Mouse (Mus musculus): ENCODE measurements around the gene Dnajb3. TPM values are rescaled to one million over a fixed set of nuclear protein-coding genes. Genes with fewer than 3 reads are reported as not detected.

The Dnajb3 gene
- total and polyA plus RNA-seq, 3 experiments: 0.16 TPM; not detected in 2

DNA sequence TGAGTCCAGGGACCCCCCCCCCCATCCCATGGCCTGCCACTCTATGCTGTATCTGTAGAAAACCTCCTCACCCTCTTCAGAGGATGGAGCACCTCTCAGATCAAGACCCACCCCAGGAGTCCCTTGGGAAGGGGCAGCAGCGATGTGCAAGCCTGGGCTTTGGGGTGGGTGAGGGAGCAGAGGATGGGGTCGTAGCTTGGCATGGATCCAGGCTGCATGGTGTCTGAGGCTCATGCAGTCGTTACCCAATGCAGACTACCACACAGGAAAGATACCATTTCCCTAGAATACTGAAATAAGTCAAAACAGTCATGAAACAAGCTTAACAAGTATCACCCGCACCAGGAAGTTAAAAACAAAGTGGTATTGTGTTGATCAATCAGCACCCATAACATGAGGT is 43.1 kb upstream of the Dnajb3 start:
- TF ChIP-seq TAL1 (conservative IDR thresholded peaks at IDR 0.05; ENCODE audit: low read depth, low read length): no peak
- no peak for TF ChIP-seq CTCF (IDR thresholded peaks at IDR 0.05; ENCODE audit: low read depth, low read length)
- no peak for TF ChIP-seq POLR2AphosphoS5 (IDR thresholded peaks at IDR 0.05; ENCODE audit: insufficient replicate concordance, low read depth, low read length)
- TF ChIP-seq GATA2 (IDR thresholded peaks at IDR 0.05; ENCODE audit: borderline replicate concordance, low read depth, low read length): no peak
- no peak for TF ChIP-seq GATA1 (IDR thresholded peaks at IDR 0.05; ENCODE audit: borderline replicate concordance, low read length)
- Histone ChIP-seq H3K36me3 (replicated peaks) (no peaks in the 10 kb centered on the region), H3K4me1 (ENCODE audit: insufficient read depth, low read depth, low read length) (no peaks in the 10 kb centered on the region), H3K9me3 (replicated peaks) (peaks cover 2% of the 10 kb centered on the region; the same call in 1 of the 2 replicates), H3K27me3 (ENCODE audit: insufficient read depth, low read length) (peaks cover 30% of the 10 kb centered on the region), H3K4me3 (ENCODE audit: low read depth, low read length) (no peak overlapping the region)
- ATAC-seq (ENCODE audit: extremely low read depth, insufficient number of reproducible peaks, low FRiP score, poor library complexity, severe bottlenecking) (no peak), DNase-seq (ENCODE audit: low spot score) (no peak)

DNA sequence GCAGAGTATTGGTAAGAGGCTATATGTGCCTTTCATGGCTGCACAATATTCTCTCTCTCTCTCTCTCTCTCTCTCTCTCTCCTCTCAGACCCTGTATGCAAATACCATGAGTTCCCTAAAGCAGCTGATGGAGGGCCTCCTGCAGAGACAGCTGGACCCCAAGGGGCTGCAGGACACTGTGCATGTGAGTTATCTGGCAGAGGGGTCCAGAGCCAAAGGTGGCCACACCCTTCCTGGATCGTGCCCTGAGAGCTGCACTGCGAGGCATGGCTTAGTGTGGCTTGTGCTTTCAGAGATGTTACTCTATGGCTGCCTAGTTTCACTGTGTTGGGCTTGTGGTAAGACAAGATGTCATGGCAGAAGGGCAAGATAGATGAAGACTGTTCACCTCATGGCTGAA is 42.1 kb upstream of the Dnajb3 start:
- Histone ChIP-seq H3K9me3 (replicated peaks) (peaks cover 2% of the 10 kb centered on the region; the same call in 1 of the 2 replicates), H3K4me1 (ENCODE audit: insufficient read depth, low read depth, low read length) (no peaks in the 10 kb centered on the region), H3K36me3 (replicated peaks) (no peaks in the 10 kb centered on the region), H3K27me3 (ENCODE audit: insufficient read depth, low read length) (peaks cover 28% of the 10 kb centered on the region), H3K4me3 (ENCODE audit: low read depth, low read length) (no peak overlapping the region)
- DNase-seq (ENCODE audit: low spot score) (no peak), ATAC-seq (ENCODE audit: extremely low read depth, insufficient number of reproducible peaks, low FRiP score, poor library complexity, severe bottlenecking) (no peak)
- TF ChIP-seq POLR2AphosphoS5 (IDR thresholded peaks at IDR 0.05; ENCODE audit: insufficient replicate concordance, low read depth, low read length) (no peak), TAL1 (conservative IDR thresholded peaks at IDR 0.05; ENCODE audit: low read depth, low read length) (no peak), CTCF (IDR thresholded peaks at IDR 0.05; ENCODE audit: low read depth, low read length) (no peak), GATA2 (IDR thresholded peaks at IDR 0.05; ENCODE audit: borderline replicate concordance, low read depth, low read length) (no peak), GATA1 (IDR thresholded peaks at IDR 0.05; ENCODE audit: borderline replicate concordance, low read length) (no peak)

DNA sequence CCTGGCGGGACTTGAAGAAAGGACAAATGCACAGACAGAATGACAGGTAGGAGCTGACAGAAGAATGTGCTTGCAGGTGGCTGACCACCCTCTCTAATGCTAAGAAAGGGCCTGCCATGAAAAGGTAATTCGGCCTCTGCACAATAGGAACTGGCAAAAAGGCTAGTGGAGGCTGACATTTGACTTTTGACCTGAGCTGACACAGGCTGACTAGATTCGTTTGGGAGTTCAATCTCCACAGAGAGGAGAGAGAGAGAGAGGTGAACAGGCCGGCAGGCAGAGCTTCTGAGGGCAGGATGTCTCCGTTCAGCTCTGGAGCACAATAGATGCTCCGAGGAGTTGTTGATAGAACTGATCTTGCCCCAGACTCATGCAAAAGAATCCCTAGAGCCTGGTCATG is 40.8 kb upstream of the Dnajb3 start:
- Histone ChIP-seq H3K9me3 (replicated peaks) (peaks cover 2% of the 10 kb centered on the region; the same call in 1 of the 2 replicates), H3K4me3 (ENCODE audit: low read depth, low read length) (no peak overlapping the region), H3K27me3 (ENCODE audit: insufficient read depth, low read length) (peaks cover 22% of the 10 kb centered on the region), H3K36me3 (replicated peaks) (no peaks in the 10 kb centered on the region), H3K4me1 (ENCODE audit: insufficient read depth, low read depth, low read length) (no peaks in the 10 kb centered on the region)
- TF ChIP-seq GATA2 (IDR thresholded peaks at IDR 0.05; ENCODE audit: borderline replicate concordance, low read depth, low read length): no peak
- no peak for TF ChIP-seq GATA1 (IDR thresholded peaks at IDR 0.05; ENCODE audit: borderline replicate concordance, low read length)
- TF ChIP-seq POLR2AphosphoS5 (IDR thresholded peaks at IDR 0.05; ENCODE audit: insufficient replicate concordance, low read depth, low read length): no peak
- TF ChIP-seq TAL1 (conservative IDR thresholded peaks at IDR 0.05; ENCODE audit: low read depth, low read length): no peak
- TF ChIP-seq CTCF (IDR thresholded peaks at IDR 0.05; ENCODE audit: low read depth, low read length): no peak
- no peak for ATAC-seq (ENCODE audit: extremely low read depth, insufficient number of reproducible peaks, low FRiP score, poor library complexity, severe bottlenecking)
- no peak for DNase-seq (ENCODE audit: low spot score)

DNA sequence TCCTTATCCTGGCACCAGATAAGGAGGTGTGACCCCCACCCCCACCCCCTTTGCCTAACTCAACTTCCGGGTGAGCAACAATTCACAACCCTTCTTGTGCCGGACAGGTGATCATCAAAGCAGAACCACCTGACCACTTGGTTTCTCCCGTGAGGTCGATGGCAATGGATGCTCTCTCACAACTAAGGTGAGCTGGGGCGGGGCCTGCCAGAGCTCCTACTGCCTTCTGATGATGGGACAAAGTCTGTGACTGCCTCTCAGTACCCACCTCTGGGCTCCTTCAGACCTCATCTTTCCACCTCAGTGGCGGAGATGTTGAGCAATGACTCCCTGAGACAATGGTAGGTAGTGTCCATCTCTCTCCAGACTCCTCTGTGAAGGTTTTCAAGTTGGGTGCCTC is 40.3 kb upstream of the Dnajb3 start:
- ATAC-seq (ENCODE audit: extremely low read depth, insufficient number of reproducible peaks, low FRiP score, poor library complexity, severe bottlenecking): no peak
- H3K27me3 ChIP-seq (ENCODE audit: insufficient read depth, low read length): peaks cover 17% of the 10 kb centered on the region
- H3K4me1 ChIP-seq (ENCODE audit: insufficient read depth, low read depth, low read length): no peaks in the 10 kb centered on the region
- H3K9me3 ChIP-seq (replicated peaks): peaks cover 2% of the 10 kb centered on the region; the same call in 1 of the 2 replicates
- no peak for DNase-seq (ENCODE audit: low spot score)
- H3K4me3 ChIP-seq (ENCODE audit: low read depth, low read length): no peak overlapping the region
- no peak for TF ChIP-seq POLR2AphosphoS5 (IDR thresholded peaks at IDR 0.05; ENCODE audit: insufficient replicate concordance, low read depth, low read length)
- no peak for TF ChIP-seq TAL1 (conservative IDR thresholded peaks at IDR 0.05; ENCODE audit: low read depth, low read length)
- TF ChIP-seq GATA2 (IDR thresholded peaks at IDR 0.05; ENCODE audit: borderline replicate concordance, low read depth, low read length): no peak
- TF ChIP-seq GATA1 (IDR thresholded peaks at IDR 0.05; ENCODE audit: borderline replicate concordance, low read length): no peak
- TF ChIP-seq CTCF (IDR thresholded peaks at IDR 0.05; ENCODE audit: low read depth, low read length): no peak
- no peaks in the 10 kb centered on the region for H3K36me3 ChIP-seq (replicated peaks)

DNA sequence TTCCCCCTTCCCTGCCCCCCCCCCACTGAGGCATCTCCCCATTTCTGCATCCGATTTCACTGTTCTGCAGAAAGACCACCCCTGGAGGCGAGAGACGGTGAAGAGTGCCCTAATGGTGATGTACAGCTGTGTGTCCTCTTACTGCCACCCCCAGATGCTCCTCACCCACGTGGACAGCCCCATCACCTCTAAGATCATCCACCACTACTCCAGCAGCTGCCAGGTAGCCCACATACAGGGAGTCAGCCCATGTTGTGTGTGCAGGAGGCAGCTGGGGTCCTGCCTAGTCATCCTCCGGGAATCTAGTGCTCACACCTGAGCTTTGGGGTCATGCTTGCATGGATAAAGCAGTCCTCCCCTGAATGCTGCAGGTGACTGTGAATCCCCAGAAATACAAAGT is 38.3 kb upstream of the Dnajb3 start:
- H3K27me3 ChIP-seq (ENCODE audit: insufficient read depth, low read length): peaks cover 9% of the 10 kb centered on the region
- TF ChIP-seq POLR2AphosphoS5 (IDR thresholded peaks at IDR 0.05; ENCODE audit: insufficient replicate concordance, low read depth, low read length): no peak
- no peak for TF ChIP-seq CTCF (IDR thresholded peaks at IDR 0.05; ENCODE audit: low read depth, low read length)
- TF ChIP-seq GATA1 (IDR thresholded peaks at IDR 0.05; ENCODE audit: borderline replicate concordance, low read length): no peak
- no peak for TF ChIP-seq GATA2 (IDR thresholded peaks at IDR 0.05; ENCODE audit: borderline replicate concordance, low read depth, low read length)
- no peak for TF ChIP-seq TAL1 (conservative IDR thresholded peaks at IDR 0.05; ENCODE audit: low read depth, low read length)
- no peaks in the 10 kb centered on the region for H3K4me1 ChIP-seq (ENCODE audit: insufficient read depth, low read depth, low read length)
- H3K4me3 ChIP-seq (ENCODE audit: low read depth, low read length): no peak overlapping the region
- DNase-seq (ENCODE audit: low spot score) (no peak), ATAC-seq (ENCODE audit: extremely low read depth, insufficient number of reproducible peaks, low FRiP score, poor library complexity, severe bottlenecking) (no peak)
- H3K9me3 ChIP-seq (replicated peaks): peaks cover 2% of the 10 kb centered on the region; the same call in 1 of the 2 replicates
- H3K36me3 ChIP-seq (replicated peaks): no peaks in the 10 kb centered on the region

GRCm38 (mm10) chr1:88240579-88240978 is 35.0 kb upstream of the Dnajb3 start:
- no peak for ATAC-seq (ENCODE audit: extremely low read depth, insufficient number of reproducible peaks, low FRiP score, poor library complexity, severe bottlenecking)
- Histone ChIP-seq H3K27me3 (ENCODE audit: insufficient read depth, low read length) (peaks cover 6% of the 10 kb centered on the region), H3K9me3 (replicated peaks) (peaks cover 5% of the 10 kb centered on the region; the same call in 1 of the 2 replicates), H3K36me3 (replicated peaks) (no peaks in the 10 kb centered on the region), H3K4me1 (ENCODE audit: insufficient read depth, low read depth, low read length) (no peaks in the 10 kb centered on the region), H3K4me3 (ENCODE audit: low read depth, low read length) (no peak overlapping the region)
- DNase-seq (ENCODE audit: low spot score): no peak
- TF ChIP-seq POLR2AphosphoS5 (IDR thresholded peaks at IDR 0.05; ENCODE audit: insufficient replicate concordance, low read depth, low read length): no peak
- no peak for TF ChIP-seq GATA1 (IDR thresholded peaks at IDR 0.05; ENCODE audit: borderline replicate concordance, low read length)
- no peak for TF ChIP-seq GATA2 (IDR thresholded peaks at IDR 0.05; ENCODE audit: borderline replicate concordance, low read depth, low read length)
- TF ChIP-seq TAL1 (conservative IDR thresholded peaks at IDR 0.05; ENCODE audit: low read depth, low read length): no peak
- no peak for TF ChIP-seq CTCF (IDR thresholded peaks at IDR 0.05; ENCODE audit: low read depth, low read length)

Data from G1E (cell line).